Mouse (Mus musculus) retina, postnatal 1 day (tissue): ENCODE measurements around the gene Atxn7l1.
A peak's percentile ranks its signal among the peaks of the same experiment; 100 is the strongest.

Experiments
- DNase-seq: peaks from one replicate; pipeline ENCODE4 v3.0.0-alpha.2; 2012

Gene Atxn7l1

GRCm38 (mm10) chr12:33390844-33391560 is 243.5 kb downstream of the Atxn7l1 start:
- DNase-seq, result no peak

DNA sequence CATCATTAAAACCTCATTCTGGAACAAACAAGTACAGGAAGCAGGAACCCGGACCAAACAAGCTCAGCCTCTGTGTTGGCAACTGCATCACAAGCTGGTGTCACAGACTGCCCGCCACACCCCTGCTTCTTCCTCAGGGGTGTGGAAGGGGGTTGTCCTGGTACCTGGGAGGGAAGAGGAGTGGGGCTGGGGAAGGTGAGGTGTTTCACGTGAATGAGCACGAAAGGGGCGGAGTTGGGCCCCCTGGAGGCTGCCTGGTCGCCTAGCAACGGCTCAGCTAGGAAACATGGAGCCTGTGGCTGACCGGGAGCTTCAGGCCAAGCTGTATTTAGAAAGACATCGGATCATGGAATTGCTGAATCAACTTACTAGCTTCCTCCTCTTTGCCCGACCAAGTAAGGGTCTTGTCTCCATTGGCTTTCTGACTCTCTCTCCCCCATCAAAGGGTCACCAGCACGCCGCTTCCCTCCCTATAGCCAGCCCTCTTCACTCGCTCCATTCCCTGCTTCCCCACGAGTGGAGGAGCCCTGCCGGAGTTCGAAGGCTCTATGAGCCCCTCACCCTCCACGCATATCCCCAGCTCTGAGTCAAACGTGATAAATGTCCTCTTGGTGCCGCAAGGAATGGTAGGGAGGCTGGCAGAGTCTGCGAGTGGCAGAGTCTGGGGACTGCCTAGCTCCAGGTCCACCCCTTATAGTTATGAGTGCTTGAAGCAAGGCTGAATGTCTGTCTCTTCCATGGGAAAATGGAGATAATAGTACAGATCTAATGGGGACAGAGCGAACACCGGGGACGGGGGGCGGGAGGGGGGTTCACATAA is 247.5 kb downstream of the Atxn7l1 start, which contains the start of gene Efcab10:
Gene Efcab10, plus strand, starts transcription at position 51 of the 820 bp plus-strand sequence.
- DNase-seq, result peak; percentile 67

DNA sequence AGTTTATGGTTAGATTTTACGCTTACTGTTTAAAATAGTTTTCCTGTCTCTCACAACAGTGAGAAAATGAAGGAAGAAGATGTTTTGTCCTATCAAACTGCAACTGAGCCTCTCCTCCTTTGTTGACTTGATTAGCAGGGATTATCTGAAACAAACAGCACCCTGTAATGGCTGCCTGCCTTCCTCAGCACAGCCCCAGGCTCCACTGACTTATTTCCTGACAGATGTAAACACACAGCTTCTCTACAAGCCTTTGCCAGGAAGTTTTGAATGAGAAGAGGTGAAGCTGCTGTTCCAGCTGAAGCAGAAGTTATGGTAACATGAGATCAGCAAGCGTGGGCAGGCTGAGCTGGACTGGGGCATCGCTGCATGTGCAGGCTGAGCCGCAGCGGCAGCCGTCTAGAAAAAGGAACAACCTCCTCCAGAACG is 255.8 kb downstream of the Atxn7l1 start:
- no peak for DNase-seq

GRCm38 (mm10) chr12:33404996-33405395 is 257.5 kb downstream of the Atxn7l1 start:
- no peak for DNase-seq

- peak; percentile 67 for DNase-seq
These were observed 258.0 kb downstream of the Atxn7l1 start for GRCm38 (mm10) chr12:33405398-33406026.

DNA sequence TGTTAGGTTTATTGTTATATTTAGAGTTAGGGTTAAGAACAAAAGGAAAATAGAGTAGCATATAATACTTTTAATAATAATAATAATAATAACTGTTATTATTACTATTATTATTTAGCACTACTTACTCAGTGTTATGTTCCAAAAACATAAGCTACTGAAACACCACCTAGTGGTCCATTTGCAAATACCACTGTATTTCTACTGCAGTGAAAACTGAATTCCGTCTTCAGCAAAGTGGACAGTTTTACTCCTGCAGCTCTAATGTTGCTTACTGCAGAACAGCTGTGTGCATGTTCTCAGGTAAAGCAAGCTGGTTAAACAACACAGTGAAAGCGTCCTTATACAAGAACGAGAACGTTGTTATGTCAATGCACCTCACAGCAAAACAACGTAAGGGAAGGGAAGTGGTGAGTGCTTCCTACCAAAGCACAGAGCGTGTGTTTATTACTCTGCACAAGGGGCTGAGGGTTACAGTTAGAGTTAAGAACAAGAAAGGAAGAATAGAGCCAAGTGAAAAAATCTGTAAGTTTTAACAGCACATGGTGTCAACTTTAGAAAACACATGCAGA is 264.2 kb downstream of the Atxn7l1 start:
- DNase-seq, result peak; percentile 19
